Mouse (Mus musculus) kidney, embryonic 14.5 days (tissue): ENCODE results near the gene Tmem258. TPM values are rescaled to one million over a fixed set of nuclear protein-coding genes. Genes with fewer than 3 reads are reported as not detected.
A peak's percentile ranks its signal among the peaks of the same experiment; 100 is the strongest.

Experiments
- ATAC-seq: fragments of 200-750 bp; cut with Nextera tagmentation; 2 replicates; pipeline ENCODE4 v1.8.0; 2017; ENCODE audit warnings: moderate number of reproducible peaks, mild to moderate bottlenecking, moderate TSS enrichment, moderate library complexity; ENCODE audit not compliant: low FRiP score, low TSS enrichment
- H3K27ac ChIP-seq: fragments of 300-500 bp; sonication (generic); 2 replicates; pipeline ENCODE4 v1.5.1; 2014; ENCODE audit warnings: low read depth, mild to moderate bottlenecking, low read length, moderate library complexity, mixed read lengths
- H3K27me3 ChIP-seq: fragments of 300-500 bp; sonication (generic); 2 replicates; pipeline ENCODE4 v1.6.1; 2014; ENCODE audit warnings: mild to moderate bottlenecking, low read length; ENCODE audit not compliant: control insufficient read depth, insufficient read depth
- H3K36me3 ChIP-seq: fragments of 300-500 bp; sonication (generic); 2 replicates; pipeline ENCODE4 v1.6.1; 2014; ENCODE audit warnings: low read length, mixed read lengths; ENCODE audit not compliant: control insufficient read depth, insufficient read depth
- H3K4me1 ChIP-seq: fragments of 300-500 bp; sonication (generic); 2 replicates; pipeline ENCODE4 v1.6.1; 2014; ENCODE audit warnings: low read length, mixed read lengths; ENCODE audit not compliant: control insufficient read depth, insufficient read depth
- H3K4me2 ChIP-seq: fragments of 300-500 bp; sonication (generic); replicated peaks from 2 replicates; pipeline ENCODE4 v1.6.1; 2014; ENCODE audit warnings: low read depth, mild to moderate bottlenecking, low read length
- H3K4me3 ChIP-seq: fragments of 300-500 bp; sonication (generic); 2 replicates; pipeline ENCODE4 v1.5.1; 2014; ENCODE audit warnings: mild to moderate bottlenecking, low read length
- H3K9ac ChIP-seq: fragments of 300-500 bp; sonication (generic); 2 replicates; pipeline ENCODE4 v1.6.1; 2014; ENCODE audit warnings: low read depth, mild to moderate bottlenecking, low read length, moderate library complexity
- H3K9me3 ChIP-seq: fragments of 300-500 bp; sonication (generic); 2 replicates; pipeline ENCODE4 v1.6.1; 2016; ENCODE audit warnings: low read length; ENCODE audit not compliant: control insufficient read depth
- WGBS: fragments of 180-500 bp; shearing (Covaris S2); extraction: QIAGEN DNeasy Blood & Tissue Kit; methylation state at CpG from one replicate; pipeline ENCODE4 v1.1.7; 2014; 5-methylcytosine and 5-hydroxymethylcytosine counted together
- polyA plus RNA-seq: library from polyadenylated mRNA; unstranded; fragments of >200 nt; fragmentation: Nextera tagmentation; extraction: Ambion mirVana; gene quantifications from 2 replicates; pipeline ENCODE4 v1.2.1, GENCODE M21; 2014

Tmem258 gene
- polyA plus RNA-seq, 1 experiment from 2014 or later, result 467 TPM

DNA sequence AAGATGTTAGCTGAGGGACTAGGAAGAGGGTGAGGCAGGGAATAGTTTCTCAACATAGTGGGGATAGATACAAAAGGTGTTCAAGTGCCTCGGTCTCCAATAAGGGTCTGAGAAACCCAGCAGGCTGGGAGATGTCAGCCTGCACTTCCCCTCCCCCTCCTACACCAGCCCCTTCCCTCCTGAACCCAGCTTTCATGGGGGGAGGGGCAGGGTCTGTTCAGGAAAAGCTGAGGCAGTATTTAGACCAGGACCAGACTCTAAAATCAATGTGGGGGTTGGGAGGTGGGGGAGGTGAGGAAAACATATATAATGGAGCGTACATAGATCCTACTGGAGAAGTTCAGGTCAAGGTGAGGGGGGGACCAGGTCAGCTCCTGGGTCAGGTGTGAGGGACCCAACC, 35.6 kb downstream of the Tmem258 start:
- H3K4me3 ChIP-seq, result peak overlapping the region; percentile 51; the same call in 1 of the 2 replicates
- no peaks in the 10 kb centered on the region for H3K9me3 ChIP-seq
- H3K4me1 ChIP-seq, result peaks cover 9% of the 10 kb centered on the region; the same call in 1 of the 2 replicates
- H3K27me3 ChIP-seq, result no peaks in the 10 kb centered on the region
- no peak for ATAC-seq
- 53% methylated on average over 2 of the region's 2 CpGs for WGBS
- no peak overlapping the region for H3K9ac ChIP-seq
- no peak overlapping the region for H3K27ac ChIP-seq
- H3K4me2 ChIP-seq, result peak overlapping the region; percentile 90
- H3K36me3 ChIP-seq, result no peaks in the 10 kb centered on the region

- Histone ChIP-seq H3K4me2 (peak overlapping the region; percentile 90), H3K9ac (peak overlapping the region; percentile 65), H3K4me3 (peak overlapping the region; percentile 51), H3K9me3 (no peaks in the 10 kb centered on the region), H3K36me3 (no peaks in the 10 kb centered on the region), H3K27me3 (no peaks in the 10 kb centered on the region), H3K4me1 (peaks cover 9% of the 10 kb centered on the region; the same call in 1 of the 2 replicates), H3K27ac (0 out of 2 replicates have a peak overlapping the region, but pooled peaks have one; percentile 7)
- no peak; the same call in 1 of the 2 replicates for ATAC-seq
- WGBS, result 4% methylated on average over 21 of the region's 26 CpGs
These were observed 36.3 kb downstream of the Tmem258 start for GRCm38 (mm10) chr19:10239975-10240653.

DNA sequence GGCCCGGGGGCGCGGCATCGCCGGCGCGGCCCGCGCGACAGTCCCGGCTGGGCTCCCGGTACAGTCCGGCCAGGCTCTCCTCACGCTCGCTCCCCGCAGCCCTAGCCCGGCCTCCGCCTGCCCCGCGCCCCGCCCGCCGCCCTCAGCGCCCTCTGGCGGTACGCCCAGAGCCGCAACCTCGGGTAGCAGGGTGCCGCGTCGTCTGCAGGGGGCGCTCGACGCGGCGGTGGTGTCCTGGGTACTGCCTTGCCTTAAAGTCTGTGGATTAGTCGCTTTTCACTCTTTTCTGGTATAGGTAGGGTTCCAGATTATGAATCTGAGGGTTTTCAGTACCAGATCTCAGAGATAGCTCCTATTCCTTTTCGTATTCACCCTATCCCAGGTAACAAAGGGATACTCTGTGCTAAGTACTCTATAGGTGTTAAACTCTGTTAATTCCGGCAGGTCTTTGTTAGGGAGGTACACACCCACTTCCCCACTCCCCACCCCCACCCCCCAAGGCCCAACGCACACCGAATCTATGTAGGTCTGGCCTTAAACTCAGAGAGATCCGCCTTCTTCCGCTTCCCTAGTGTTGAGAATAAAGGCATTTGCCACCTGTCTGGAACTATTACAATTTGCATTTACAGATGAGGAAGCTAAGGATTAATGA, 37.0 kb downstream of the Tmem258 start, which contains the start of gene Myrf:
Gene Myrf, minus strand, starts transcription at position 95 of the 652 bp plus-strand sequence.
- Histone ChIP-seq H3K36me3 (no peaks in the 10 kb centered on the region), H3K4me1 (peaks cover 9% of the 10 kb centered on the region; the same call in 1 of the 2 replicates), H3K27ac (0 out of 2 replicates have a peak within 1 kb of the TSS, but pooled peaks have one; percentile 7), H3K27me3 (no peaks in the 10 kb centered on the region), H3K9ac (peak within 1 kb of the TSS; percentile 65), H3K4me3 (peak within 1 kb of the TSS; percentile 51), H3K9me3 (no peaks in the 10 kb centered on the region), H3K4me2 (peak within 1 kb of the TSS; percentile 90)
- 8% methylated on average over 39 of the region's 43 CpGs for WGBS
- peak; percentile 83 for ATAC-seq

- H3K4me1 ChIP-seq, result peaks cover 22% of the 10 kb centered on the region
- ATAC-seq, result no peak
These were observed 39.1 kb downstream of the Tmem258 start for GRCm38 (mm10) chr19:10242916-10243315.

GRCm38 (mm10) chr19:10244183-10244582, 40.4 kb downstream of the Tmem258 start:
- no peaks in the 10 kb centered on the region for H3K9me3 ChIP-seq
- 26% methylated on average over 3 of the region's 3 CpGs for WGBS
- no peak for ATAC-seq

More at GRCm38 (mm10) chr19:10242916-10243315, 39.1 kb downstream of the Tmem258 start:
- Histone ChIP-seq H3K4me2 (no peak overlapping the region), H3K9me3 (no peaks in the 10 kb centered on the region), H3K4me3 (no peak overlapping the region), H3K36me3 (no peaks in the 10 kb centered on the region), H3K27me3 (no peaks in the 10 kb centered on the region), H3K27ac (no peak overlapping the region), H3K9ac (no peak overlapping the region)
- 17% methylated on average over 8 of the region's 8 CpGs for WGBS

DNA sequence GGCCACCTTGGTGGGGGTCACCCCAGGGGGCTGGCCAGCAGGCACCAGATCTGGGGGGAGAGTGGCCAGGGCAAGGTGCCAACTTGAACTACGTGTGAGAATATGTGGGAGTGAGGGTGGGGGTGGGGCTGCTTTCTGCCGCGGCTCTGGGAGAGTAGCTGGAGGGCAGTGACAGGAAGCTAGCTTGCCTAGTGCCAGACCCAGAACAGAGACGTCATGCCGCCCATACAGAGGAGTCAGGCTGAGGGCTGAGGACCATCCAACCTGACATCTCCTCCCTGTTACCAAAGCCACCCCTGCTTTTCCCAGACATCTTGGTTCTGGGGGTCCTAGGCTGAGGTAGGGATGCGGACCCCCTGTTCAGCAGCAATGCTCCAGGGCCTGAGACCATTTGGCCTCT, 43.4 kb downstream of the Tmem258 start:
- H3K36me3 ChIP-seq, result no peaks in the 10 kb centered on the region
- no peak overlapping the region for H3K4me3 ChIP-seq
- H3K4me1 ChIP-seq, result peaks cover 21% of the 10 kb centered on the region
- WGBS, result 24% methylated on average over 6 of the region's 6 CpGs
- ATAC-seq, result no peak
- no peak overlapping the region for H3K27ac ChIP-seq
- 0 out of 2 replicates have a peak overlapping the region, but pooled peaks have one; percentile 12 for H3K9ac ChIP-seq
- no peaks in the 10 kb centered on the region for H3K27me3 ChIP-seq
- H3K9me3 ChIP-seq, result no peaks in the 10 kb centered on the region
- H3K4me2 ChIP-seq, result no peak overlapping the region

More at GRCm38 (mm10) chr19:10244183-10244582, 40.4 kb downstream of the Tmem258 start:
- no peak overlapping the region for H3K27ac ChIP-seq
- no peak overlapping the region for H3K9ac ChIP-seq
- H3K36me3 ChIP-seq, result no peaks in the 10 kb centered on the region
- peaks cover 30% of the 10 kb centered on the region for H3K4me1 ChIP-seq
- H3K27me3 ChIP-seq, result no peaks in the 10 kb centered on the region
- no peak overlapping the region for H3K4me2 ChIP-seq
- H3K4me3 ChIP-seq, result no peak overlapping the region

GRCm38 (mm10) chr19:10248128-10248527, 44.3 kb downstream of the Tmem258 start:
- H3K4me3 ChIP-seq, result no peak overlapping the region
- WGBS, result 12% methylated on average over 20 of the region's 20 CpGs
- H3K9ac ChIP-seq, result no peak overlapping the region
- no peak overlapping the region for H3K4me2 ChIP-seq
- H3K27me3 ChIP-seq, result no peaks in the 10 kb centered on the region
- H3K9me3 ChIP-seq, result no peaks in the 10 kb centered on the region
- ATAC-seq, result peak; percentile 83
- 0 out of 2 replicates have a peak overlapping the region, but pooled peaks have one; percentile 13 for H3K27ac ChIP-seq
- H3K4me1 ChIP-seq, result peaks cover 21% of the 10 kb centered on the region
- no peaks in the 10 kb centered on the region for H3K36me3 ChIP-seq
